Mouse (Mus musculus) ES-E14 (cell line): ENCODE measurements around the gene Pgam1.

Source experiments
- CHD2 ChIP-seq: IDR thresholded peaks from 2 replicates; pipeline ENCODE4 v1.6.1; 2014; ENCODE audit warnings: mild to moderate bottlenecking, low read depth, low read length, inconsistent platforms
- HCFC1 ChIP-seq: IDR thresholded peaks from 2 replicates; pipeline ENCODE4 v1.6.1; 2012; ENCODE audit warnings: low read length, inconsistent platforms, borderline replicate concordance; ENCODE audit not compliant: insufficient read depth
- MAFK ChIP-seq: IDR thresholded peaks from 2 replicates; pipeline ENCODE4 v1.6.1; 2014; ENCODE audit warnings: mild to moderate bottlenecking, low read depth, low read length, inconsistent platforms; ENCODE audit not compliant: insufficient read depth
- ZC3H11A ChIP-seq: IDR thresholded peaks from 2 replicates; pipeline ENCODE4 v1.6.1; 2012; ENCODE audit warnings: low read depth, mild to moderate bottlenecking, inconsistent platforms, low read length, borderline replicate concordance
- ZNF384 ChIP-seq: IDR thresholded peaks from 2 replicates; pipeline ENCODE4 v1.6.1; 2012; ENCODE audit warnings: low read depth, low read length, inconsistent platforms

DNA sequence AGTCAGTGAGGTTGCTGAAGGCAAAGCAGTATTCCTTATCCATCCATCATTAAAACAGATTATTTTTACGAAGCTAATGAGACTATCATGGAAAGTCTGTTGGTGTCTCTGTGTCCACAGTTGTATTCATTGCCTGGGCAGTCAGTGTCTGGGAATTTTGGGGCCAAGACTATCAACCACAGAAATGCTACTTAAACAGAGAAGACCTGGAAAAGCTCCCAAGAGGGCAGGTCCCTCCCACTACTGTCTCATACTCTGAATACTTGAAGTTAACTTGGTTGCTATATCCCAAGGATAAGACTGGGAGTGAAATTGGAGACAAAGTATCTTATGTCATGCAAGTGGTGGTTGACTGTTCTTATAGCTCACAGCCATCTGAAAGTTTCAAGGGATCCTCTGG, 24.2 kb downstream of the Pgam1 start:
- no peak for TF ChIP-seq ZNF384
- no peak for TF ChIP-seq HCFC1
- TF ChIP-seq CHD2 = no peak
- no peak for TF ChIP-seq ZC3H11A
- no peak for TF ChIP-seq MAFK
